Mouse (Mus musculus) gonadal fat pad, adult 2 months (tissue): ENCODE measurements around the gene Ptms. TPM values are rescaled to one million over a fixed set of nuclear protein-coding genes. Genes with fewer than 3 reads are reported as not detected.

Source experiments
- polyA plus RNA-seq: library from polyadenylated mRNA; depleted of rRNA; stranded (reverse); fragments of >200 nt; gene quantifications from 2 replicates; pipeline ENCODE4 v1.2.3, GENCODE M21; 2012; rRNA removed

The Ptms gene
- polyA plus RNA-seq, 1 experiment = 811 TPM

Other genes with a start within 250 kb of the Ptms start
- gene Emg1, start 207.9 kb downstream of the Ptms start, polyA plus RNA-seq = 43.6 and 44.2 TPM in 2 replicates
- gene Phb2, start 207.8 kb downstream of the Ptms start, polyA plus RNA-seq = 131 and 138 TPM in 2 replicates
- 24.2 and 25.2 TPM in 2 replicates for gene Ptpn6, start 181.4 kb downstream of the Ptms start, polyA plus RNA-seq
- 329 and 371 TPM in 2 replicates for gene Grcc10, start 178.7 kb downstream of the Ptms start, polyA plus RNA-seq
- gene Gm45234, start 164.1 kb downstream of the Ptms start, polyA plus RNA-seq = not detected in 2 replicates
- 22.4 and 55.8 TPM in 2 replicates for gene Atn1, start 163.6 kb downstream of the Ptms start, polyA plus RNA-seq
- 5.3 TPM in 2 replicates for gene Eno2, start 150.4 kb downstream of the Ptms start, polyA plus RNA-seq
- gene Lrrc23, start 140.4 kb downstream of the Ptms start, polyA plus RNA-seq = 3.1 and 4.6 TPM in 2 replicates
- 19.8 and 20.5 TPM in 2 replicates for gene Spsb2, start 111.4 kb downstream of the Ptms start, polyA plus RNA-seq
- gene Tpi1, start 105.8 kb downstream of the Ptms start, polyA plus RNA-seq = 494 and 839 TPM in 2 replicates
- 107 and 120 TPM in 2 replicates for gene Usp5, start 90.6 kb downstream of the Ptms start, polyA plus RNA-seq
- gene Cdca3, start 90.6 kb downstream of the Ptms start, polyA plus RNA-seq = 7.5 and 8.2 TPM in 2 replicates
- gene Gnb3, start 79.8 kb downstream of the Ptms start, polyA plus RNA-seq = 0.07 and 0.51 TPM in 2 replicates
- 21.4 and 24.2 TPM in 2 replicates for gene P3h3, start 62.4 kb downstream of the Ptms start, polyA plus RNA-seq
- gene Gpr162, start 56.1 kb downstream of the Ptms start, polyA plus RNA-seq = 1.0 and 1.9 TPM in 2 replicates
- 0.50 and 0.95 TPM in 2 replicates for gene Cd4, start 31.9 kb downstream of the Ptms start, polyA plus RNA-seq
- 2.4 and 3.1 TPM in 2 replicates for gene Lag3, start 8.4 kb downstream of the Ptms start, polyA plus RNA-seq
- 363 and 367 TPM in 2 replicates for gene Mlf2, start 11.3 kb upstream of the Ptms start, polyA plus RNA-seq
- gene Cops7a, start 45.4 kb upstream of the Ptms start, polyA plus RNA-seq = 180 and 195 TPM in 2 replicates
- 1.3 and 2.0 TPM in 2 replicates for gene Pianp, start 76.6 kb upstream of the Ptms start, polyA plus RNA-seq
- 41.9 and 45.0 TPM in 2 replicates for gene Zfp384, start 89.0 kb upstream of the Ptms start, polyA plus RNA-seq
- gene Ing4, start 119.7 kb upstream of the Ptms start, polyA plus RNA-seq = 43.6 and 59.6 TPM in 2 replicates
- 16.2 and 18.2 TPM in 2 replicates for gene Acrbp, start 129.6 kb upstream of the Ptms start, polyA plus RNA-seq
- gene Lpar5, start 147.8 kb upstream of the Ptms start, polyA plus RNA-seq = 5.3 and 5.7 TPM in 2 replicates
- 50.4 and 165 TPM in 2 replicates for gene Chd4, start 175.9 kb upstream of the Ptms start, polyA plus RNA-seq
- gene Nop2, start 211.8 kb upstream of the Ptms start, polyA plus RNA-seq = 13.3 and 14.0 TPM in 2 replicates
- gene Iffo1, start 225.1 kb upstream of the Ptms start, polyA plus RNA-seq = 20.9 and 21.5 TPM in 2 replicates
- 2,859 and 3,359 TPM in 2 replicates for gene Gapdh, start 246.4 kb upstream of the Ptms start, polyA plus RNA-seq